Mouse (Mus musculus): Measurements from ENCODE around the gene Tnrc6a. TPM values are rescaled to one million over a fixed set of nuclear protein-coding genes. Genes with fewer than 3 reads are reported as not detected.

The Tnrc6a gene
- polyA plus RNA-seq, 1 experiment from 2014 or later, result 44.3 TPM

DNA sequence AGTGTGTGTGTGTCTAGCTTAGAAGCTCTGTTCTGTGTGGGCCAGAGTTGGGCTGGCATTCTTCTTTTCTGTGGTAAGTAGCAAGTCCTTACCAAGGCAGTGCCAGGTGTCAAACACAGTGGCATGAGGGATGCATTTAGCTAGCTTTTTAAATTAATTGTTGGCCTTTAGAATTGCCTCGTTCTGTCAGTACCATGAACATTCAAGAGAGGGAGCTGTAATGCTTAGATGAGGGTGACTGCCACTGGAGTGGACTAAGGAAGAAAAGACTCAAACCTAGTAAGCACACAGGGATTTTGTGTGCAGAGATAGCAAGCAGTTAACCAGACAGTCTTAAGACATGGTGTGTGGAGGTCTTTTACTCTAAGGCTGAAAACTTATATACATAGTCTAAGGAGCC lies 3.6 kb downstream of the Tnrc6a start:
- no peak overlapping the region for H3K27ac ChIP-seq (replicated peaks; ENCODE audit: low read depth, low read length)
- DNase-seq (ENCODE audit: low spot score), result no peak
- no peak overlapping the region for H3K9ac ChIP-seq (replicated peaks; ENCODE audit: low read length)
- no peaks in the 10 kb centered on the region for H3K36me3 ChIP-seq (replicated peaks; ENCODE audit: control insufficient read depth, insufficient read depth, low read depth, low read length)
- no peaks in the 10 kb centered on the region for H3K9me3 ChIP-seq (replicated peaks; ENCODE audit: control insufficient read depth, low read length)
- WGBS, result 54% methylated on average over 1 of the region's 1 CpGs
- H3K4me2 ChIP-seq (ENCODE audit: low read depth, low read length), result no peak overlapping the region
- no peaks in the 10 kb centered on the region for H3K27me3 ChIP-seq (ENCODE audit: control insufficient read depth, insufficient read depth, low read length)
- no peak overlapping the region for H3K4me3 ChIP-seq (ENCODE audit: low read depth, low read length)
- no peak for ATAC-seq (replicated peaks; ENCODE audit: insufficient number of reproducible peaks, low FRiP score, low TSS enrichment, low read depth)
- no peaks in the 10 kb centered on the region for H3K4me1 ChIP-seq (ENCODE audit: control insufficient read depth, insufficient read depth, low read length)

DNA sequence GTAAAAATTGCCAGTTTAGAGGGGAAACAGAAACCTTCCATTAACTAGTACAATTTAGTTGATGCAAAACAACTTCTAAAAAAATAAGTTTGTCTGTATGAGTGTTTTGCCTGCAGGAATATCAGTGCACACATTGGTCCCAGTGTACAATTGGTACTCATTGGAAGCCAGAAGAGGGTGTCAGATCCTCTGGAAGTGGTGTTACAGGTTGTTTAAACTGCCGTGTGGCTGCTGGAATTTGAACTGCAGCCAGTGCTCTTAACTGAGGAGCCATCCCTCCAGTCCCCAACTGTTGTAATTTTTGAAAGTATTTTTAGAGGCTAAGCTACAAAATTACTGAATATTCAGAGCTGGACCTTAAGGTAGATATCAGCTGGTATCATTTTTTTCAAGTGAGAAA lies 4.3 kb downstream of the Tnrc6a start:
- H3K9me3 ChIP-seq (replicated peaks; ENCODE audit: control insufficient read depth, low read length), result no peaks in the 10 kb centered on the region
- WGBS, result 64% methylated on average over 1 of the region's 1 CpGs
- H3K4me1 ChIP-seq (ENCODE audit: control insufficient read depth, insufficient read depth, low read length), result no peaks in the 10 kb centered on the region
- DNase-seq (ENCODE audit: low spot score) (no peak), ATAC-seq (replicated peaks; ENCODE audit: insufficient number of reproducible peaks, low FRiP score, low TSS enrichment, low read depth) (no peak)
- no peak overlapping the region for H3K27ac ChIP-seq (replicated peaks; ENCODE audit: low read depth, low read length)
- no peak overlapping the region for H3K4me2 ChIP-seq (ENCODE audit: low read depth, low read length)
- H3K4me3 ChIP-seq (ENCODE audit: low read depth, low read length), result no peak overlapping the region
- H3K27me3 ChIP-seq (ENCODE audit: control insufficient read depth, insufficient read depth, low read length), result no peaks in the 10 kb centered on the region
- H3K9ac ChIP-seq (replicated peaks; ENCODE audit: low read length), result no peak overlapping the region
- H3K36me3 ChIP-seq (replicated peaks; ENCODE audit: control insufficient read depth, insufficient read depth, low read depth, low read length), result no peaks in the 10 kb centered on the region

DNA sequence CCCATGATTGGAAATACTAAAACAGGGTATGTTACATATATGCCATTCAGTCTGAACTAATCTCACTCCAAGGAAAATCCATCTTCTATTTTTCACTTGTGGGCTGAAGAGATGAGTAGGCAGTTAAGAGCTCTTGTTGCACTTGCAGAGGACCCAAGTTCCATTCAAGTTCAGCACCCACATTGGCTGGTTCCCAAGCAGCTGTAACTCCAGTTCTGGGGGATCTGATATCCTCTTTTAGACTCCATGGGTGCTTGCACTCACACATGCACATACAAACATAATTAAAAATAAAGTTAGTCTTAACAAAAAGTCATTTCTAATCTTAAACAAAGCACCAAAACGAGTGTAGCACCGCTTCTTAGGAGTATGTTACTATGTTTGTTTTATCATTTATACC lies 5.4 kb downstream of the Tnrc6a start:
- WGBS, result 87% methylated on average over 2 of the region's 2 CpGs
- DNase-seq (ENCODE audit: low spot score) (no peak), ATAC-seq (replicated peaks; ENCODE audit: insufficient number of reproducible peaks, low FRiP score, low TSS enrichment, low read depth) (no peak)
- H3K27me3 ChIP-seq (ENCODE audit: control insufficient read depth, insufficient read depth, low read length), result no peaks in the 10 kb centered on the region
- H3K9me3 ChIP-seq (replicated peaks; ENCODE audit: control insufficient read depth, low read length), result no peaks in the 10 kb centered on the region
- H3K4me3 ChIP-seq (ENCODE audit: low read depth, low read length), result no peak overlapping the region
- no peak overlapping the region for H3K4me2 ChIP-seq (ENCODE audit: low read depth, low read length)
- no peak overlapping the region for H3K9ac ChIP-seq (replicated peaks; ENCODE audit: low read length)
- H3K4me1 ChIP-seq (ENCODE audit: control insufficient read depth, insufficient read depth, low read length), result no peaks in the 10 kb centered on the region
- H3K36me3 ChIP-seq (replicated peaks; ENCODE audit: control insufficient read depth, insufficient read depth, low read depth, low read length), result no peaks in the 10 kb centered on the region
- H3K27ac ChIP-seq (replicated peaks; ENCODE audit: low read depth, low read length), result no peak overlapping the region

DNA sequence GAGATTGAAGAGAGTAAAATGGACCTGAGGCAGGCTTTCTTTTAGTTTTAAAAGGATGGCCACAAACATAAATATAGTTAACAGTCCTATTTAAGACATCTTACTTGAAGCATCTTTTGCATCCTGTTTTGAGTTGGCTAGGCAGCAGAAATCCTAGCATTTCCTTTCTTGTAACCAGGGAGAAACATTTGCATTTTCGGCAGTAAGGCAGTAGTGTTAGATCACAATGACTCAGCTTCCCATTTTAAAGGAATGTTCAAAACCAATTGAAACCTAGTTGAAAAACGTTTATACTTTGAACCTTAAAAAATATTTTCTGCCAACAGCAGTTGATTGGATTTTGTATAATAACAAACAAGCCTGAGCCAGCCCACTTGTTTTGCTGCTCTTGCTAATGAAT lies 6.5 kb downstream of the Tnrc6a start:
- ATAC-seq (replicated peaks; ENCODE audit: insufficient number of reproducible peaks, low FRiP score, low TSS enrichment, low read depth) (no peak), DNase-seq (ENCODE audit: low spot score) (no peak)
- WGBS, result 57% methylated on average over 2 of the region's 2 CpGs
- Histone ChIP-seq H3K9me3 (replicated peaks; ENCODE audit: control insufficient read depth, low read length) (no peaks in the 10 kb centered on the region), H3K36me3 (replicated peaks; ENCODE audit: control insufficient read depth, insufficient read depth, low read depth, low read length) (no peaks in the 10 kb centered on the region), H3K9ac (replicated peaks; ENCODE audit: low read length) (no peak overlapping the region), H3K4me1 (ENCODE audit: control insufficient read depth, insufficient read depth, low read length) (peaks cover 3% of the 10 kb centered on the region; the same call in 1 of the 2 replicates), H3K27me3 (ENCODE audit: control insufficient read depth, insufficient read depth, low read length) (no peaks in the 10 kb centered on the region), H3K4me3 (ENCODE audit: low read depth, low read length) (no peak overlapping the region), H3K4me2 (ENCODE audit: low read depth, low read length) (no peak overlapping the region), H3K27ac (replicated peaks; ENCODE audit: low read depth, low read length) (no peak overlapping the region)

DNA sequence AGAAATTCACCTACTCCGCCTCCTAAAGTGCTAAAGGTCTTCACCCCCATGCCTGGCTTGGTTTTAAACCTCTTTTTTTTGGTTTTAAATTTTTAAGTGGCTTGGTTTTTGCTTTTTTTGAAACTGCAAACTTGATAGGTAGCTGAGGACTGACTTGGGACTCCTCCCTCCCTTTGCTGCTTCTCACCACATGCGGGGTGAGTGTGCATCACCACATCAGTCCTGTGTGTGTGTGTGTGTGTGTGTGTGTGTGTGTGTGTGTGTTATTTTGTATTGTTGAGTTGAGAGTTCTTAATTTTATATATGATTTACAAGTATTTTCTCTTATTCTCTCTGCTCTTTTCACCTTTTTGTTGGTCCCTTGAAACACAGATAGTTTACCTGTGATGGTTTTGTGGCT lies 8.7 kb downstream of the Tnrc6a start:
- no peaks in the 10 kb centered on the region for H3K9me3 ChIP-seq (replicated peaks; ENCODE audit: control insufficient read depth, low read length)
- no peak overlapping the region for H3K4me3 ChIP-seq (ENCODE audit: low read depth, low read length)
- ATAC-seq (replicated peaks; ENCODE audit: insufficient number of reproducible peaks, low FRiP score, low TSS enrichment, low read depth) (no peak), DNase-seq (ENCODE audit: low spot score) (no peak)
- no peaks in the 10 kb centered on the region for H3K36me3 ChIP-seq (replicated peaks; ENCODE audit: control insufficient read depth, insufficient read depth, low read depth, low read length)
- no peak overlapping the region for H3K9ac ChIP-seq (replicated peaks; ENCODE audit: low read length)
- H3K27me3 ChIP-seq (ENCODE audit: control insufficient read depth, insufficient read depth, low read length), result no peaks in the 10 kb centered on the region
- H3K4me1 ChIP-seq (ENCODE audit: control insufficient read depth, insufficient read depth, low read length), result peaks cover 3% of the 10 kb centered on the region; the same call in 1 of the 2 replicates
- no peak overlapping the region for H3K27ac ChIP-seq (replicated peaks; ENCODE audit: low read depth, low read length)
- no peak overlapping the region for H3K4me2 ChIP-seq (ENCODE audit: low read depth, low read length)
- WGBS, result 79% methylated on average over 2 of the region's 2 CpGs

DNA sequence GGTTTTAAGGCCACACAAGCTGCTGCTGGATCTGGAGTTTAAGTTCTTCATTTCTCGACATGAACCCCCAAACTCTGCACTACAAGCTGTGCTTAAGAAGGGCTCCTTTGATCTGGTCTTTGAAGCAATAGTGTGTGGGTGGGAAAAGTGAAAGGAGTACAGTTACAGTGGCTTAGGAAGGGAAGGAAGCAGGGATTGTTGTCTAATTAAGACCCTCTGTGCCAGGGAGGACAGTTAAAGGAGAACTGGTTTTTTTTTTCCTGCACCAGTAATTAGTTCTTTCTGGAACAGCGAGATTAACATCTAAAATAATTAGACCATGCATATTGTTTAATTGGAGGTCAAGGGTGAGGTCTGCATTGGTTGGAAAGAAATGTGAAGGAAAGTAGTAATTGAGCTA lies 11.2 kb downstream of the Tnrc6a start:
- Histone ChIP-seq H3K9ac (replicated peaks; ENCODE audit: low read length) (no peak overlapping the region), H3K9me3 (replicated peaks; ENCODE audit: control insufficient read depth, low read length) (no peaks in the 10 kb centered on the region), H3K4me3 (ENCODE audit: low read depth, low read length) (no peak overlapping the region), H3K36me3 (replicated peaks; ENCODE audit: control insufficient read depth, insufficient read depth, low read depth, low read length) (peaks cover under 1% of the 10 kb centered on the region; the same call in 1 of the 2 replicates), H3K27me3 (ENCODE audit: control insufficient read depth, insufficient read depth, low read length) (no peaks in the 10 kb centered on the region), H3K4me2 (ENCODE audit: low read depth, low read length) (no peak overlapping the region; the same call in 1 of the 2 replicates), H3K27ac (replicated peaks; ENCODE audit: low read depth, low read length) (no peak overlapping the region), H3K4me1 (ENCODE audit: control insufficient read depth, insufficient read depth, low read length) (peaks cover 3% of the 10 kb centered on the region; the same call in 1 of the 2 replicates)
- DNase-seq (ENCODE audit: low spot score) (peak; percentile 57), ATAC-seq (replicated peaks; ENCODE audit: insufficient number of reproducible peaks, low FRiP score, low TSS enrichment, low read depth) (no peak)
- 25% methylated on average over 2 of the region's 2 CpGs for WGBS

DNA sequence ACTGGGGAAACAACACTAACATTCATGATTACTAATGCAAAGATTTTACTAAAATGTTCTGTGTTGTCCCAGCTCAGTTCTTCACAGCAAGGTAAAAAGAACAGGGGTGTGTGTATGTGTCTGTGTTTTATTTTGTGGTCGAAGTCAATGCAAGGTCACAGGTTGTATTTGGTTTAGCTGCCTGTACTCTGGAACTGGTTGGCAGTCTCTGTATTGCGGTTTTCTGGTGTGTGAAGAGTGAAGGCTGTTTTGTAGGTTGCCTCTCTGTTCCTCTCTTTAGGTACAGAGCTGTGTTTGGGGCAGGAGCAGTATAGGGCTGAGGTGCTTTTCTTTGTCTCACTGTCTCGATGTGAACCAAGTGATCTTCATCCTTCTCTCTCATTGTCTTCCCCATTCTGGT lies 12.0 kb downstream of the Tnrc6a start:
- H3K9me3 ChIP-seq (replicated peaks; ENCODE audit: control insufficient read depth, low read length), result no peaks in the 10 kb centered on the region
- peaks cover 3% of the 10 kb centered on the region; the same call in 1 of the 2 replicates for H3K4me1 ChIP-seq (ENCODE audit: control insufficient read depth, insufficient read depth, low read length)
- ATAC-seq (replicated peaks; ENCODE audit: insufficient number of reproducible peaks, low FRiP score, low TSS enrichment, low read depth) (no peak), DNase-seq (ENCODE audit: low spot score) (no peak)
- H3K27me3 ChIP-seq (ENCODE audit: control insufficient read depth, insufficient read depth, low read length), result no peaks in the 10 kb centered on the region
- no peak overlapping the region for H3K4me2 ChIP-seq (ENCODE audit: low read depth, low read length)
- 78% methylated on average over 3 of the region's 3 CpGs for WGBS
- no peak overlapping the region for H3K27ac ChIP-seq (replicated peaks; ENCODE audit: low read depth, low read length)
- H3K9ac ChIP-seq (replicated peaks; ENCODE audit: low read length), result no peak overlapping the region
- no peak overlapping the region for H3K4me3 ChIP-seq (ENCODE audit: low read depth, low read length)
- H3K36me3 ChIP-seq (replicated peaks; ENCODE audit: control insufficient read depth, insufficient read depth, low read depth, low read length), result peaks cover 3% of the 10 kb centered on the region; the same call in 1 of the 2 replicates

DNA sequence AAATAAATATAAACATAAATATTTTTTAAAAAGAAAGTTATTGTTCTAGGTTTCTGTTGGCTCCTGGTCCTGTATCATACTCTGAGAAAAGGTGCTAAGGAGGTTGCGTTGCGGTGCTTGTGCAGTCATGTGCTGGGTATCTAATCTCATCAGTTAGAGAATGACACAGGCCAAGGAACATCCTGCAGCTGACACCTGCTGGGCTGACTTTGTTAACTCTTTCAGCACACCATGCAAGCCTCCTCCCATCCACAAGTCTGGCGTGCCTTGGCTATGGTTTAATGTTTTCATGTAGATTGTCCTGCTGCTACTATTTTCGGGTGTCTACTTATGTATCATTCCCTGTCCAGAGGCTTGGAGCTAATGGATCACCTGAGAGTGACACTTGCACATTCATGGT lies 14.3 kb downstream of the Tnrc6a start:
- no peak for ATAC-seq (replicated peaks; ENCODE audit: insufficient number of reproducible peaks, low FRiP score, low TSS enrichment, low read depth)
- H3K27me3 ChIP-seq (ENCODE audit: control insufficient read depth, insufficient read depth, low read length), result no peaks in the 10 kb centered on the region
- H3K4me1 ChIP-seq (ENCODE audit: control insufficient read depth, insufficient read depth, low read length), result peaks cover 3% of the 10 kb centered on the region; the same call in 1 of the 2 replicates
- H3K9me3 ChIP-seq (replicated peaks; ENCODE audit: control insufficient read depth, low read length), result no peaks in the 10 kb centered on the region
- no peak overlapping the region for H3K4me3 ChIP-seq (ENCODE audit: low read depth, low read length)
- no peak overlapping the region for H3K4me2 ChIP-seq (ENCODE audit: low read depth, low read length)
- no peak overlapping the region for H3K27ac ChIP-seq (replicated peaks; ENCODE audit: low read depth, low read length)
- WGBS, result 90% methylated on average over 4 of the region's 4 CpGs
- DNase-seq (ENCODE audit: low spot score), result no peak
- H3K36me3 ChIP-seq (replicated peaks; ENCODE audit: control insufficient read depth, insufficient read depth, low read depth, low read length), result peaks cover 3% of the 10 kb centered on the region; the same call in 1 of the 2 replicates
- no peak overlapping the region for H3K9ac ChIP-seq (replicated peaks; ENCODE audit: low read length)

Data from embryonic facial prominence, embryonic 11.5 days (tissue).